Mouse (Mus musculus) megakaryocyte, embryonic 14.5 days (primary cell): ENCODE measurements around the gene Tead4.

Source experiments
- FLI1 ChIP-seq: IDR thresholded peaks from 2 replicates; pipeline ENCODE4 v1.6.1; 2012; ENCODE audit warnings: low read length, inconsistent platforms, mixed read lengths
- GATA1 ChIP-seq: IDR thresholded peaks from 3 replicates; pipeline ENCODE4 v1.6.1; 2012; ENCODE audit warnings: mixed read lengths, low read length, inconsistent platforms, borderline replicate concordance

DNA sequence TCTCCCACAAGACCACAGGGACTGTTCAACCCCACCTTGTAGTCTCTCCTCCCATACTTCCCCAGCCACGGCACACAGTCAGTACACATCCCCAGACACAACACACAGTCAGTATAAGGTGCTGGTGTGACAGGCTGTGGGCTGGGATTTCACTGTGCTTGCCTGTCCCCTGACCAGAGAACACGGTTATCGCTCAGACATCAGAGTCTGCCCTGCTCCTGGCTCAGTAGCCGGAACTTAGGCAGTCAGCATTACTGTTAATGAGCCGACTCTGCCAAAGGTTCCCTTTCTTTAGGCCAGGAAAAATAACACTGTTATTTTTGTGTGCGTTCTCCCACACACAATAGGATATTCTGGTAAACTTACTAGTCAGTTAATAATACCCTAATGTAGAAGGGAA, 24.3 kb downstream of the Tead4 start:
- no peak for TF ChIP-seq GATA1
- no peak for TF ChIP-seq FLI1
